Mouse (Mus musculus) lung, adult 2 months (tissue): ENCODE measurements around the gene Pde6b. TPM values are rescaled to one million over a fixed set of nuclear protein-coding genes. Genes with fewer than 3 reads are reported as not detected.

Experiments used
- DNase-seq: peaks from one replicate; pipeline ENCODE4 v3.0.0; 2022
- H3K4me1 ChIP-seq: fragments of 200-500 bp; 2 replicates; pipeline ENCODE4 v1.6.1; 2011; ENCODE audit warnings: low read length; ENCODE audit not compliant: control insufficient read depth, insufficient read depth
- H3K4me3 ChIP-seq: fragments of 200-500 bp; replicated peaks from 2 replicates; pipeline ENCODE3; 2011; ENCODE audit warnings: low read depth, mild to moderate bottlenecking, control low read depth, low read length; ENCODE audit errors: extremely low read depth
- CTCF ChIP-seq: fragments of 200-500 bp; IDR thresholded peaks from 2 replicates; pipeline ENCODE4 v1.5.1; 2011; ENCODE audit warnings: mild to moderate bottlenecking, low read length, control low read depth; ENCODE audit not compliant: insufficient read depth
- POLR2A ChIP-seq: fragments of 200-500 bp; IDR thresholded peaks from 2 replicates; pipeline ENCODE4 v1.6.1; 2011; ENCODE audit warnings: low read depth, mild to moderate bottlenecking, control low read depth, low read length, borderline replicate concordance; ENCODE audit errors: extremely low read depth
- WGBS: fragments of 180-500 bp; shearing (Covaris S2); methylation state at CpG from one replicate; pipeline ENCODE4 v1.1.7; 2018; 5-methylcytosine and 5-hydroxymethylcytosine counted together
- polyA plus RNA-seq: library from polyadenylated mRNA; depleted of rRNA; stranded (reverse); fragments of >200 nt; gene quantifications from 2 replicates; pipeline ENCODE4 v1.2.3, GENCODE M21; 2012; rRNA removed

Pde6b gene
- polyA plus RNA-seq, 1 experiment, result not detected

- no peak for DNase-seq
- Histone ChIP-seq H3K4me1 (no peaks in the 10 kb centered on the region; the same call in 1 of the 2 replicates), H3K4me3 (no peak overlapping the region)
- WGBS, result 94% methylated on average over 3 of the region's 3 CpGs
- TF ChIP-seq CTCF, result no peak
- TF ChIP-seq POLR2A, result no peak
Measured at GRCm38 (mm10) chr5:108475977-108476376, 87.8 kb downstream of the Pde6b start.

Other genes starting within 250 kb of the Pde6b start
- gene Dr1, start 119.5 kb upstream of the Pde6b start, polyA plus RNA-seq, result 16.6 and 19.2 TPM in 2 replicates
- gene Pigg, start 75.8 kb upstream of the Pde6b start, polyA plus RNA-seq, result 9.9 and 12.4 TPM in 2 replicates
- 1.7 and 2.3 TPM in 2 replicates for gene Gm42517, start 20.5 kb upstream of the Pde6b start, polyA plus RNA-seq
- gene Atp5k, start 46.1 kb downstream of the Pde6b start, polyA plus RNA-seq, result 19.3 and 33.6 TPM in 2 replicates
- 6.8 and 9.7 TPM in 2 replicates for gene Mfsd7a, start 60.5 kb downstream of the Pde6b start, polyA plus RNA-seq
- gene Pcgf3, start 72.8 kb downstream of the Pde6b start, polyA plus RNA-seq, result 7.4 and 11.1 TPM in 2 replicates
- 0.05 and 0.19 TPM in 2 replicates for gene Cplx1, start 161.6 kb downstream of the Pde6b start, polyA plus RNA-seq
- gene Gak, start 241.4 kb downstream of the Pde6b start, polyA plus RNA-seq, result 78.8 and 87.5 TPM in 2 replicates
- 32.0 and 50.5 TPM in 2 replicates for gene Tmem175, start 241.4 kb downstream of the Pde6b start, polyA plus RNA-seq